ENCODE assay signal across 13 mouse cellular contexts in the genomic region with DNA sequence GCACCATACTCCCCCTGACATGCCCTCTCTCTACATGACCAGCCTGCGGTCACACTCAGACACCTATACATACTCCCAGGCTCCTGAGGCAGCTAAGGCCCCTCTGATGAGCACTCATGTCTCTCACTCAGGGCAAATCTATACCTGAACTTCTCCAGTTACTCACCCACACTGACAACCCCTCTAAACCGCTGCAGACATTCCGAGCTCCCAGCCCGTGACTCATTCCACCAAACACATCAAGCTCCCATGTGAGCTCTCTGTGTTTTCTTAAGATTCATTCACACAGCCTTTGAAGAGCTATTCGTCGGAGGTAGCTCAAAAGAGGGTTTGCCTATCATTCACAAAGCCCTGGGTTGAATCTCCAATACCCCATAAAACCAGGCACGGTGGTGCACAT.
"Had no signal": no experiment of that assay in that cellular context is flagged by ENCODE, and none has a peak within 500 bp of the region (broad histone marks: within the 10 kb centered on the region; RNA-seq: fewer than 3 reads in every experiment).

No protein-coding gene starts in this region.

- ATAC-seq: lung, postnatal 0 days had no signal

- DNase-seq: kidney, postnatal 14 days; lung, adult 2 months; lung, postnatal 36 days; midbrain, embryonic 14.5 days; right cerebral cortex, postnatal 14 days; thymus, postnatal 36 days had no signal

- H3K27me3 ChIP-seq: liver, embryonic 15.5 days; stomach, embryonic 15.5 days had no signal

- H3K4me1 ChIP-seq: stomach, embryonic 15.5 days had no signal

- H3K9ac ChIP-seq: kidney, embryonic 15.5 days; liver, embryonic 15.5 days; neural tube, embryonic 13.5 days; stomach, embryonic 15.5 days had no signal

- H3K27ac ChIP-seq: kidney, embryonic 15.5 days; liver, embryonic 15.5 days; neural tube, embryonic 13.5 days; stomach, embryonic 15.5 days had no signal

- H3K4me2 ChIP-seq: kidney, embryonic 15.5 days; liver, embryonic 11.5 days; liver, embryonic 15.5 days; neural tube, embryonic 13.5 days; stomach, embryonic 15.5 days had no signal

- H3K9me3 ChIP-seq: kidney, embryonic 15.5 days; limb, embryonic 10.5 days; liver, embryonic 15.5 days; neural tube, embryonic 13.5 days; stomach, embryonic 15.5 days had no signal

- H3K4me3 ChIP-seq: kidney, embryonic 15.5 days; limb, embryonic 10.5 days; liver, embryonic 15.5 days; neural tube, embryonic 13.5 days; stomach, embryonic 15.5 days had no signal

- H3K36me3 ChIP-seq: kidney, embryonic 15.5 days; limb, embryonic 10.5 days; liver, embryonic 15.5 days; neural tube, embryonic 13.5 days; stomach, embryonic 15.5 days had no signal
